Mouse (Mus musculus): ENCODE data around the gene Churc1. TPM values are rescaled to one million over a fixed set of nuclear protein-coding genes. Genes with fewer than 3 reads are reported as not detected.

The Churc1 gene
- polyA plus RNA-seq, 2 experiments = 47.4 to 104 TPM

- DNase-seq (ENCODE audit: low spot score) (no peak), ATAC-seq (ENCODE audit: low FRiP score, low read depth) (no peak)
- Histone ChIP-seq H3K36me3 (ENCODE audit: control insufficient read depth, insufficient read depth, low read length) (no peaks in the 10 kb centered on the region), H3K4me3 (replicated peaks; ENCODE audit: low read length) (no peak overlapping the region), H3K9ac (ENCODE audit: low read depth, low read length, severe bottlenecking) (no peak overlapping the region), H3K27ac (replicated peaks; ENCODE audit: low read depth, low read length) (no peak overlapping the region), H3K9me3 (ENCODE audit: control insufficient read depth, low read length) (no peaks in the 10 kb centered on the region), H3K4me2 (replicated peaks; ENCODE audit: low read depth, low read length, severe bottlenecking) (no peak overlapping the region), H3K4me1 (ENCODE audit: control insufficient read depth, insufficient read depth, low read length) (no peaks in the 10 kb centered on the region), H3K27me3 (ENCODE audit: control insufficient read depth, insufficient read depth, low read length) (no peaks in the 10 kb centered on the region)
- 73% methylated on average over 16 of the region's 16 CpGs for WGBS
- no peak for TF ChIP-seq POLR2A (IDR thresholded peaks at IDR 0.05; ENCODE audit: borderline replicate concordance, extremely low read depth, insufficient read depth, insufficient read length)
Observed at GRCm38 (mm10) chr12:76750866-76751459, 14.4 kb upstream of the Churc1 start.

- Histone ChIP-seq H3K27ac (replicated peaks; ENCODE audit: low read depth, low read length) (no peak overlapping the region), H3K4me1 (ENCODE audit: control insufficient read depth, insufficient read depth, low read length) (no peaks in the 10 kb centered on the region), H3K4me2 (replicated peaks; ENCODE audit: low read depth, low read length, severe bottlenecking) (no peak overlapping the region), H3K36me3 (ENCODE audit: control insufficient read depth, insufficient read depth, low read length) (no peaks in the 10 kb centered on the region), H3K4me3 (replicated peaks; ENCODE audit: low read length) (no peak overlapping the region), H3K9me3 (ENCODE audit: control insufficient read depth, low read length) (no peaks in the 10 kb centered on the region), H3K27me3 (ENCODE audit: control insufficient read depth, insufficient read depth, low read length) (no peaks in the 10 kb centered on the region), H3K9ac (ENCODE audit: low read depth, low read length, severe bottlenecking) (no peak overlapping the region)
- DNase-seq (ENCODE audit: low spot score) (peak; percentile 78), ATAC-seq (ENCODE audit: low FRiP score, low read depth) (no peak)
- 51% methylated on average over 14 of the region's 14 CpGs for WGBS
- TF ChIP-seq POLR2A (IDR thresholded peaks at IDR 0.05; ENCODE audit: borderline replicate concordance, extremely low read depth, insufficient read depth, insufficient read length) = no peak
Observed at GRCm38 (mm10) chr12:76752652-76753318, 12.6 kb upstream of the Churc1 start.

- Histone ChIP-seq H3K4me1 (ENCODE audit: control insufficient read depth, insufficient read depth, low read length) (no peaks in the 10 kb centered on the region), H3K4me2 (replicated peaks; ENCODE audit: low read depth, low read length, severe bottlenecking) (peak overlapping the region; percentile 64), H3K9ac (ENCODE audit: low read depth, low read length, severe bottlenecking) (peak overlapping the region; percentile 65), H3K36me3 (ENCODE audit: control insufficient read depth, insufficient read depth, low read length) (no peaks in the 10 kb centered on the region; the same call in 1 of the 2 replicates), H3K9me3 (ENCODE audit: control insufficient read depth, low read length) (no peaks in the 10 kb centered on the region), H3K4me3 (replicated peaks; ENCODE audit: low read length) (peak overlapping the region; percentile 49), H3K27me3 (ENCODE audit: control insufficient read depth, insufficient read depth, low read length) (no peaks in the 10 kb centered on the region), H3K27ac (replicated peaks; ENCODE audit: low read depth, low read length) (peak overlapping the region; percentile 44; the same call in 1 of the 2 replicates)
- no peak for TF ChIP-seq POLR2A (IDR thresholded peaks at IDR 0.05; ENCODE audit: borderline replicate concordance, extremely low read depth, insufficient read depth, insufficient read length)
- ATAC-seq (ENCODE audit: low FRiP score, low read depth) (no peak), DNase-seq (ENCODE audit: low spot score) (no peak)
- WGBS = 27% methylated on average over 20 of the region's 20 CpGs
Observed at GRCm38 (mm10) chr12:76765901-76766630, 728 bp downstream of the Churc1 start.

GRCm38 (mm10) chr12:76770841-76771500 is 5.6 kb downstream of the Churc1 start:
- no peak overlapping the region for H3K4me3 ChIP-seq (replicated peaks; ENCODE audit: low read length)
- TF ChIP-seq POLR2A (IDR thresholded peaks at IDR 0.05; ENCODE audit: borderline replicate concordance, extremely low read depth, insufficient read depth, insufficient read length) = no peak
- H3K9ac ChIP-seq (ENCODE audit: low read depth, low read length, severe bottlenecking) = no peak overlapping the region
- no peak for DNase-seq (ENCODE audit: low spot score)
- no peak overlapping the region for H3K4me2 ChIP-seq (replicated peaks; ENCODE audit: low read depth, low read length, severe bottlenecking)
- H3K27me3 ChIP-seq (ENCODE audit: control insufficient read depth, insufficient read depth, low read length) = no peaks in the 10 kb centered on the region
- ATAC-seq (ENCODE audit: low FRiP score, low read depth) = no peak
- H3K36me3 ChIP-seq (ENCODE audit: control insufficient read depth, insufficient read depth, low read length) = no peaks in the 10 kb centered on the region; the same call in 1 of the 2 replicates
- 80% methylated on average over 5 of the region's 5 CpGs for WGBS
- H3K27ac ChIP-seq (replicated peaks; ENCODE audit: low read depth, low read length) = no peak overlapping the region
- no peaks in the 10 kb centered on the region for H3K4me1 ChIP-seq (ENCODE audit: control insufficient read depth, insufficient read depth, low read length)
- no peaks in the 10 kb centered on the region for H3K9me3 ChIP-seq (ENCODE audit: control insufficient read depth, low read length)

- Histone ChIP-seq H3K4me2 (replicated peaks; ENCODE audit: low read depth, low read length, severe bottlenecking) (no peak overlapping the region), H3K27me3 (ENCODE audit: control insufficient read depth, insufficient read depth, low read length) (no peaks in the 10 kb centered on the region), H3K9me3 (ENCODE audit: control insufficient read depth, low read length) (no peaks in the 10 kb centered on the region), H3K36me3 (ENCODE audit: control insufficient read depth, insufficient read depth, low read length) (no peaks in the 10 kb centered on the region; the same call in 1 of the 2 replicates), H3K9ac (ENCODE audit: low read depth, low read length, severe bottlenecking) (no peak overlapping the region), H3K4me3 (replicated peaks; ENCODE audit: low read length) (no peak overlapping the region), H3K27ac (replicated peaks; ENCODE audit: low read depth, low read length) (no peak overlapping the region), H3K4me1 (ENCODE audit: control insufficient read depth, insufficient read depth, low read length) (no peaks in the 10 kb centered on the region)
- no peak for TF ChIP-seq POLR2A (IDR thresholded peaks at IDR 0.05; ENCODE audit: borderline replicate concordance, extremely low read depth, insufficient read depth, insufficient read length)
- no peak for DNase-seq (ENCODE audit: low spot score)
- 86% methylated on average over 5 of the region's 5 CpGs for WGBS
- no peak for ATAC-seq (ENCODE audit: low FRiP score, low read depth)
Observed at GRCm38 (mm10) chr12:76771540-76771939, 6.2 kb downstream of the Churc1 start.
